Mouse (Mus musculus): ENCODE measurements around the gene Vkorc1l1. TPM values are rescaled to one million over a fixed set of nuclear protein-coding genes. Genes with fewer than 3 reads are reported as not detected.

The Vkorc1l1 gene
- 39.5 TPM for polyA plus RNA-seq (2014; fragmentation: Illumina TruSeq; extraction: RNeasy Lipid Tissue Mini Kit (QIAGEN cat#74804); ENCODE audit: low read depth, low replicate concordance)

GRCm38 (mm10) chr5:129941495-129942045 is at the start of gene Vkorc1l1:
TSS of gene Vkorc1l1 (plus strand) at chr5:129941970.

GRCm38 (mm10) chr5:129895198-129896088 is 46.3 kb upstream of the Vkorc1l1 start, which contains the start of gene Zbed5:
TSS of gene Zbed5 (plus strand) at chr5:129895723.

GRCm38 (mm10) chr5:129898449-129898848 is 43.3 kb upstream of the Vkorc1l1 start, which contains the start of gene Phkg1:
TSS of gene Phkg1 (minus strand) at chr5:129898549.

GRCm38 (mm10) chr5:129908242-129908965 is 33.4 kb upstream of the Vkorc1l1 start, which contains the start of gene Nupr1l:
TSS of gene Nupr1l (plus strand) at chr5:129908540.

GRCm38 (mm10) chr5:130002301-130003146 is 60.8 kb downstream of the Vkorc1l1 start, which contains the start of gene Gusb:
TSS of gene Gusb (minus strand) at chr5:130003049.

GRCm38 (mm10) chr5:130029142-130029897 is 87.5 kb downstream of the Vkorc1l1 start, which contains the start of the genes Asl and Crcp:
TSS of gene Asl (minus strand) at chr5:130029247.
TSS of gene Crcp (plus strand) at chr5:130029290.

Other genes starting within 250 kb of the Vkorc1l1 start
- 46.5 TPM for gene Sept14, start 233.5 kb upstream of the Vkorc1l1 start, polyA plus RNA-seq (2014; fragmentation: Illumina TruSeq; extraction: RNeasy Lipid Tissue Mini Kit (QIAGEN cat#74804); ENCODE audit: low read depth, low replicate concordance)
- 35.0 TPM for gene Mrps17, start 226.5 kb upstream of the Vkorc1l1 start, polyA plus RNA-seq (2014; fragmentation: Illumina TruSeq; extraction: RNeasy Lipid Tissue Mini Kit (QIAGEN cat#74804); ENCODE audit: low read depth, low replicate concordance)
- 16.3 TPM for gene Nipsnap2, start 216.9 kb upstream of the Vkorc1l1 start, polyA plus RNA-seq (2014; fragmentation: Illumina TruSeq; extraction: RNeasy Lipid Tissue Mini Kit (QIAGEN cat#74804); ENCODE audit: low read depth, low replicate concordance)
- 5.8 TPM for gene Psph, start 154.5 kb upstream of the Vkorc1l1 start, polyA plus RNA-seq (2014; fragmentation: Illumina TruSeq; extraction: RNeasy Lipid Tissue Mini Kit (QIAGEN cat#74804); ENCODE audit: low read depth, low replicate concordance)
- gene Sumf2, start 95.0 kb upstream of the Vkorc1l1 start, polyA plus RNA-seq (2014; fragmentation: Illumina TruSeq; extraction: RNeasy Lipid Tissue Mini Kit (QIAGEN cat#74804); ENCODE audit: low read depth, low replicate concordance) = 1.8 TPM
- gene Chchd2, start 54.5 kb upstream of the Vkorc1l1 start, polyA plus RNA-seq (2014; fragmentation: Illumina TruSeq; extraction: RNeasy Lipid Tissue Mini Kit (QIAGEN cat#74804); ENCODE audit: low read depth, low replicate concordance) = 142 TPM
- 11.9 TPM for gene Zbed5, start 46.2 kb upstream of the Vkorc1l1 start, polyA plus RNA-seq (2014; fragmentation: Illumina TruSeq; extraction: RNeasy Lipid Tissue Mini Kit (QIAGEN cat#74804); ENCODE audit: low read depth, low replicate concordance)
- 0.15 TPM for gene Phkg1, start 43.4 kb upstream of the Vkorc1l1 start, polyA plus RNA-seq (2014; fragmentation: Illumina TruSeq; extraction: RNeasy Lipid Tissue Mini Kit (QIAGEN cat#74804); ENCODE audit: low read depth, low replicate concordance)
- 383 TPM for gene Nupr1l, start 33.4 kb upstream of the Vkorc1l1 start, polyA plus RNA-seq (2014; fragmentation: Illumina TruSeq; extraction: RNeasy Lipid Tissue Mini Kit (QIAGEN cat#74804); ENCODE audit: low read depth, low replicate concordance)
- gene Gusb, start 61.1 kb downstream of the Vkorc1l1 start, polyA plus RNA-seq (2014; fragmentation: Illumina TruSeq; extraction: RNeasy Lipid Tissue Mini Kit (QIAGEN cat#74804); ENCODE audit: low read depth, low replicate concordance) = 3.9 TPM
- 2.2 TPM for gene Asl, start 87.3 kb downstream of the Vkorc1l1 start, polyA plus RNA-seq (2014; fragmentation: Illumina TruSeq; extraction: RNeasy Lipid Tissue Mini Kit (QIAGEN cat#74804); ENCODE audit: low read depth, low replicate concordance)
- 56.2 TPM for gene Crcp, start 87.3 kb downstream of the Vkorc1l1 start, polyA plus RNA-seq (2014; fragmentation: Illumina TruSeq; extraction: RNeasy Lipid Tissue Mini Kit (QIAGEN cat#74804); ENCODE audit: low read depth, low replicate concordance)
- gene Tpst1, start 131.4 kb downstream of the Vkorc1l1 start, polyA plus RNA-seq (2014; fragmentation: Illumina TruSeq; extraction: RNeasy Lipid Tissue Mini Kit (QIAGEN cat#74804); ENCODE audit: low read depth, low replicate concordance) = 59.1 TPM
- 9.5 TPM for gene Kctd7, start 202.9 kb downstream of the Vkorc1l1 start, polyA plus RNA-seq (2014; fragmentation: Illumina TruSeq; extraction: RNeasy Lipid Tissue Mini Kit (QIAGEN cat#74804); ENCODE audit: low read depth, low replicate concordance)
- gene Rabgef1, start 229.8 kb downstream of the Vkorc1l1 start, polyA plus RNA-seq (2014; fragmentation: Illumina TruSeq; extraction: RNeasy Lipid Tissue Mini Kit (QIAGEN cat#74804); ENCODE audit: low read depth, low replicate concordance) = 11.9 TPM

Measured in testis, adult 10 weeks (tissue).